Mouse (Mus musculus): ENCODE measurements at regions not wholly inside any gene's neighbourhood (a gene's known extent, or its start where the extent isn't known, plus 50 kb on each side); places are given as distances from the start of the nearest gene placed in this dataset.
"Not testable (repeated sequence)": the region's sequence is repeated elsewhere in the genome, so short reads cannot be mapped to it uniquely, and the experiment has no call there.

- Histone ChIP-seq H3K36me3 (ENCODE audit: control insufficient read depth, insufficient read depth) (no peaks in the 10 kb centered on the region), H3K9me3 (ENCODE audit: control insufficient read depth) (no peaks in the 10 kb centered on the region), H3K27ac (ENCODE audit: low read depth, low read length) (no peak overlapping the region), H3K9ac (ENCODE audit: low read depth, low read length) (no peak overlapping the region), H3K4me3 (ENCODE audit: low read depth, low read length) (no peak overlapping the region), H3K27me3 (replicated peaks; ENCODE audit: control insufficient read depth, insufficient read depth, low read length) (no peaks in the 10 kb centered on the region), H3K4me1 (replicated peaks; ENCODE audit: control insufficient read depth, insufficient read depth, low read length) (no peaks in the 10 kb centered on the region), H3K4me2 (replicated peaks; ENCODE audit: low read depth) (no peak overlapping the region)
- ATAC-seq: no peak
- TF ChIP-seq CTCF (IDR thresholded peaks at IDR 0.05; ENCODE audit: low read depth): 0 out of 2 replicates have a peak, but pooled peaks have one; percentile 2
- WGBS: 78% methylated on average over 4 of the region's 4 CpGs
Measured at GRCm38 (mm10) chr1:95450920-95451332, 137.5 kb downstream of the Fam174a start.

DNA sequence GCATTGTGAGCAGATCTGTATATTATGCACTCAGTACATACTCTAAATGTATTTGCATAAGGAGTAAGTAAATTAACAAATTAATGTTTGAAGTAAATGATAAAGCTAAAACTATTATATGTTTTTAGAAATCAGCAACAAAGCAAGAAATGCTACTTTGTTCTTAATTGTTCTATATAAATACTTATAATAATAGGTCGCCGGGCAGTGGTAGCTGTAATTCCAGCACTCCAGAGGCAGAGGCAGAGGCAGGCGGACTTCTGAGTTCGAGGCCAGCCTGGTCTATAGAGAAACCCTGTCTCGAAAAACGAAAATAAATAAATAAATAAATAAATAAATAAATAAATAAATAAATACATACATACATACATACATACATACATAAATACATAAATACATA, 138.3 kb downstream of the Fam174a start:
- not testable (repeated sequence) for H3K9ac ChIP-seq (ENCODE audit: low read depth, low read length); H3K4me1 ChIP-seq (replicated peaks; ENCODE audit: control insufficient read depth, insufficient read depth, low read length); H3K4me3 ChIP-seq (ENCODE audit: low read depth, low read length); H3K27me3 ChIP-seq (replicated peaks; ENCODE audit: control insufficient read depth, insufficient read depth, low read length); H3K9me3 ChIP-seq (ENCODE audit: control insufficient read depth); H3K27ac ChIP-seq (ENCODE audit: low read depth, low read length); H3K4me2 ChIP-seq (replicated peaks; ENCODE audit: low read depth); H3K36me3 ChIP-seq (ENCODE audit: control insufficient read depth, insufficient read depth)
- peak; percentile 94 for ATAC-seq
- WGBS: 81% methylated on average over 6 of the region's 6 CpGs

DNA sequence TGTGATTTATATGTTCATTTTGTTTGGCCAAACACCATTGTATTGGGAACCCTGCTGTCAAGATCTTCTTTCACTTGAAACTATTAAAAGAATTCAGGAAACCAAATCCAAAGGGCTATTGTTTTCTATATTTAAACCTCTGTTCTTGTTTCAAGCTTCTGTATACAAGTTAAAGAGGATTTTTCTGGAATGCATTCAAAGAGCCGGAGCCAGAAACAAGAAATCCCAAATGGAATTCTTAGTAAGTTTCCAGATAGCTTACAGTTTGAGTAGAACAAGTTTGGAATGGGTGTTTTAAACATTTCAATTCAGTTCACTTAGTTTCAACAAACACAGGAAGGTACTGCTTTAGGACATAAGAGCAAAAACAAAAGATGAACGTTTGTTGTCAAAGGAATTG, 140.8 kb downstream of the Fam174a start:
- WGBS: 48% methylated on average over 2 of the region's 2 CpGs
- H3K4me2 ChIP-seq (replicated peaks; ENCODE audit: low read depth): no peak overlapping the region
- no peaks in the 10 kb centered on the region for H3K9me3 ChIP-seq (ENCODE audit: control insufficient read depth)
- no peak for TF ChIP-seq CTCF (IDR thresholded peaks at IDR 0.05; ENCODE audit: low read depth)
- no peaks in the 10 kb centered on the region for H3K27me3 ChIP-seq (replicated peaks; ENCODE audit: control insufficient read depth, insufficient read depth, low read length)
- no peak overlapping the region for H3K9ac ChIP-seq (ENCODE audit: low read depth, low read length)
- no peaks in the 10 kb centered on the region for H3K4me1 ChIP-seq (replicated peaks; ENCODE audit: control insufficient read depth, insufficient read depth, low read length)
- no peak overlapping the region for H3K27ac ChIP-seq (ENCODE audit: low read depth, low read length)
- no peaks in the 10 kb centered on the region for H3K36me3 ChIP-seq (ENCODE audit: control insufficient read depth, insufficient read depth)
- no peak overlapping the region for H3K4me3 ChIP-seq (ENCODE audit: low read depth, low read length)
- ATAC-seq: no peak

DNA sequence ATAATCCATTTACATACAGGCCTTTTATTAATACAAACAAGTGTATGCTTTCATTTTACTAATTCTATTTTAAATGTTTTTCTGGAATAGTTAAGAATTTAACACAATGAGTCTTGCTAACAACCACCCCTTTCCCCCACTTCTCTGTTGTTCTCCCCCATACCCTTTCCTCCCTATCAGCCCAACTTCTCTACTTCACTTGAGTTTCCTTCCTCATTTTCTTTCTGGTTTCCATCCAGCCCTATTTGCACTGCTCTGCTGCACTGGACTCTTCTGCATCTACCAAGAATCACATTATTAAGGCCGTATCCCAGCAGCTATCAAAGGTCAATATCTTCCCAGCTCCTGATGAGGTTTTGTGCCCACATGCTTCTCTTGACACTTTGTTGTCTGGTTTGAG, 145.9 kb downstream of the Fam174a start:
- no peak overlapping the region for H3K27ac ChIP-seq (ENCODE audit: low read depth, low read length)
- WGBS: 78% methylated on average over 1 of the region's 1 CpGs
- 0 out of 2 replicates have a peak, but pooled peaks cover 5% of the 10 kb centered on the region for H3K9me3 ChIP-seq (ENCODE audit: control insufficient read depth)
- no peak for TF ChIP-seq CTCF (IDR thresholded peaks at IDR 0.05; ENCODE audit: low read depth)
- no peaks in the 10 kb centered on the region for H3K27me3 ChIP-seq (replicated peaks; ENCODE audit: control insufficient read depth, insufficient read depth, low read length)
- no peak overlapping the region for H3K4me2 ChIP-seq (replicated peaks; ENCODE audit: low read depth)
- no peaks in the 10 kb centered on the region for H3K36me3 ChIP-seq (ENCODE audit: control insufficient read depth, insufficient read depth)
- H3K4me1 ChIP-seq (replicated peaks; ENCODE audit: control insufficient read depth, insufficient read depth, low read length): no peaks in the 10 kb centered on the region
- H3K4me3 ChIP-seq (ENCODE audit: low read depth, low read length): no peak overlapping the region
- no peak overlapping the region for H3K9ac ChIP-seq (ENCODE audit: low read depth, low read length)
- ATAC-seq: no peak

DNA sequence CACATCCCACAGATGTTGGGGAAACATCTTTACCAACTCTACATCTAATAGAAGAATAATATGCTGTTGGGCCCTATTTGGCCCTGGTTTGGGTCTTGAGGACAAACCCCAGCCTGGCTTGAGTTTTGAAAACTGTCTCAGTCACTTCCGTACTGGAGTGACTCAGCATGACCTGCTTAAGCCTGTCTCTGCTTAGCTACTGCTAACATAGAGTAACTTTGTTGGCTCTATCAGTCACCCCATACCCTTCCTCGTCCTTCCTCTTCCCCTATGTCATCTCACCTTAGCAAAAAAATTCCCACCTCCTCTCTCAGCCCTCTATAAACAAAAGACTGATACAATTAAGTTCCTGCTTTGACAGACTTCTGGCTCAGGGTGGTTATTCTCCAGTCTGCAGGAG, 154.7 kb downstream of the Fam174a start:
- Histone ChIP-seq H3K4me2 (replicated peaks; ENCODE audit: low read depth) (no peak overlapping the region), H3K36me3 (ENCODE audit: control insufficient read depth, insufficient read depth) (no peaks in the 10 kb centered on the region), H3K9me3 (ENCODE audit: control insufficient read depth) (no peaks in the 10 kb centered on the region), H3K4me3 (ENCODE audit: low read depth, low read length) (no peak overlapping the region), H3K27me3 (replicated peaks; ENCODE audit: control insufficient read depth, insufficient read depth, low read length) (no peaks in the 10 kb centered on the region), H3K9ac (ENCODE audit: low read depth, low read length) (no peak overlapping the region), H3K4me1 (replicated peaks; ENCODE audit: control insufficient read depth, insufficient read depth, low read length) (no peaks in the 10 kb centered on the region), H3K27ac (ENCODE audit: low read depth, low read length) (no peak overlapping the region)
- WGBS: 49% methylated on average over 2 of the region's 2 CpGs
- TF ChIP-seq CTCF (IDR thresholded peaks at IDR 0.05; ENCODE audit: low read depth): no peak
- ATAC-seq: no peak

DNA sequence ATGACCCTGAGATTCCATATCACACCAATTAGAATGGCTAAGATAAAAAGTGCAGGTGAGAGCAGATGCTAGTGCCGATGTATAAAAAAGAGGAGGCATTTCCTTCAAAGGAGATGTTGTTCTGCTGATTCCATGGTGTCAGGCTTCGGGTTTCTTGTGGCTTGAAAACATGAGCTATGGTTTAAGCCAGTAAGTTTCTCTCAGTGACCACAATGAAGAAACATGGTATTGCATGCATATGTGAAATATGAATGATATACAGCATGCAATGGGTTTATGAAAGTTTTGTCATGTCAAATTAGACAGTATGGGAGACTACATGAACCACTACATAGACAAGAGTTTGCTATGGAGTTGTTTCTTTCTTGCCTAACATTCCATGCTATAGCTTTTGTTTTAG, 155.3 kb downstream of the Fam174a start:
- no peak overlapping the region for H3K4me3 ChIP-seq (ENCODE audit: low read depth, low read length)
- no peaks in the 10 kb centered on the region for H3K36me3 ChIP-seq (ENCODE audit: control insufficient read depth, insufficient read depth)
- 55% methylated on average over 2 of the region's 2 CpGs for WGBS
- no peaks in the 10 kb centered on the region for H3K9me3 ChIP-seq (ENCODE audit: control insufficient read depth)
- ATAC-seq: no peak
- H3K27me3 ChIP-seq (replicated peaks; ENCODE audit: control insufficient read depth, insufficient read depth, low read length): no peaks in the 10 kb centered on the region
- H3K9ac ChIP-seq (ENCODE audit: low read depth, low read length): no peak overlapping the region
- no peak overlapping the region for H3K4me2 ChIP-seq (replicated peaks; ENCODE audit: low read depth)
- H3K27ac ChIP-seq (ENCODE audit: low read depth, low read length): no peak overlapping the region
- no peak for TF ChIP-seq CTCF (IDR thresholded peaks at IDR 0.05; ENCODE audit: low read depth)
- no peaks in the 10 kb centered on the region for H3K4me1 ChIP-seq (replicated peaks; ENCODE audit: control insufficient read depth, insufficient read depth, low read length)

- no peak overlapping the region for H3K9ac ChIP-seq (ENCODE audit: low read depth, low read length)
- H3K36me3 ChIP-seq (ENCODE audit: control insufficient read depth, insufficient read depth): no peaks in the 10 kb centered on the region
- H3K4me2 ChIP-seq (replicated peaks; ENCODE audit: low read depth): no peak overlapping the region
- no peak for TF ChIP-seq CTCF (IDR thresholded peaks at IDR 0.05; ENCODE audit: low read depth)
- H3K9me3 ChIP-seq (ENCODE audit: control insufficient read depth): no peaks in the 10 kb centered on the region
- ATAC-seq: no peak
- no peaks in the 10 kb centered on the region for H3K27me3 ChIP-seq (replicated peaks; ENCODE audit: control insufficient read depth, insufficient read depth, low read length)
- H3K27ac ChIP-seq (ENCODE audit: low read depth, low read length): no peak overlapping the region
- H3K4me3 ChIP-seq (ENCODE audit: low read depth, low read length): no peak overlapping the region
- no peaks in the 10 kb centered on the region for H3K4me1 ChIP-seq (replicated peaks; ENCODE audit: control insufficient read depth, insufficient read depth, low read length)
- WGBS: 80% methylated on average over 1 of the region's 1 CpGs
Measured at GRCm38 (mm10) chr1:95470491-95470890, 157.1 kb downstream of the Fam174a start.
